Mouse (Mus musculus) fibroblast of lung, adult 2 months (primary cell): ENCODE results near the gene Atg16l2.
A peak's percentile ranks its signal among the peaks of the same experiment; 100 is the strongest.

Experiments
- DNase-seq: peaks from one replicate; pipeline ENCODE4 v3.0.0-alpha.2; 2011; ENCODE audit warnings: low read depth

Atg16l2 gene

GRCm38 (mm10) chr7:101321218-101321827, 19.3 kb upstream of the Atg16l2 start:
- DNase-seq, result no peak

- DNase-seq, result no peak
These were observed 18.6 kb upstream of the Atg16l2 start for GRCm38 (mm10) chr7:101320399-101321217.

GRCm38 (mm10) chr7:101319796-101320195, 17.7 kb upstream of the Atg16l2 start:
- DNase-seq, result no peak

- no peak for DNase-seq
These were observed 16.8 kb upstream of the Atg16l2 start for GRCm38 (mm10) chr7:101318848-101319247.

- DNase-seq, result no peak
These were observed 15.0 kb upstream of the Atg16l2 start, which contains the start of gene Stard10 for GRCm38 (mm10) chr7:101317014-101317413. TSS of gene Stard10 (plus strand) at chr7:101317086.

- DNase-seq, result no peak
These were observed 14.5 kb upstream of the Atg16l2 start for GRCm38 (mm10) chr7:101316591-101317001.

GRCm38 (mm10) chr7:101315699-101316098, 13.6 kb upstream of the Atg16l2 start:
- no peak for DNase-seq

GRCm38 (mm10) chr7:101314396-101314795, 12.3 kb upstream of the Atg16l2 start:
- DNase-seq, result no peak

- no peak for DNase-seq
These were observed 11.0 kb upstream of the Atg16l2 start for GRCm38 (mm10) chr7:101313033-101313432.

GRCm38 (mm10) chr7:101311061-101311460, 9.0 kb upstream of the Atg16l2 start:
- no peak for DNase-seq

GRCm38 (mm10) chr7:101310327-101311028, 8.4 kb upstream of the Atg16l2 start:
- DNase-seq, result peak; percentile 97

GRCm38 (mm10) chr7:101309985-101310326, 7.9 kb upstream of the Atg16l2 start:
- DNase-seq, result no peak

GRCm38 (mm10) chr7:101306841-101307240, 4.8 kb upstream of the Atg16l2 start:
- no peak for DNase-seq

GRCm38 (mm10) chr7:101302691-101303090, 640 bp upstream of the Atg16l2 start:
- DNase-seq, result no peak

GRCm38 (mm10) chr7:101301361-101301880, 630 bp downstream of the Atg16l2 start:
- no peak for DNase-seq

GRCm38 (mm10) chr7:101298375-101298774, 3.7 kb downstream of the Atg16l2 start:
- no peak for DNase-seq

- no peak for DNase-seq
These were observed 5.0 kb downstream of the Atg16l2 start for GRCm38 (mm10) chr7:101297023-101297405.

- no peak for DNase-seq
These were observed 5.6 kb downstream of the Atg16l2 start for GRCm38 (mm10) chr7:101296252-101297022.

- no peak for DNase-seq
These were observed 6.6 kb downstream of the Atg16l2 start for GRCm38 (mm10) chr7:101295438-101295837.

GRCm38 (mm10) chr7:101293611-101294010, 8.4 kb downstream of the Atg16l2 start:
- no peak for DNase-seq

- no peak for DNase-seq
These were observed 8.9 kb downstream of the Atg16l2 start for GRCm38 (mm10) chr7:101293138-101293537.

GRCm38 (mm10) chr7:101292696-101293095, 9.4 kb downstream of the Atg16l2 start:
- DNase-seq, result no peak
